Mouse (Mus musculus): ENCODE data around the gene Trim65.
"Not testable (repeated sequence)": the region's sequence is repeated elsewhere in the genome, so short reads cannot be mapped to it uniquely, and the experiment has no call there.

DNA sequence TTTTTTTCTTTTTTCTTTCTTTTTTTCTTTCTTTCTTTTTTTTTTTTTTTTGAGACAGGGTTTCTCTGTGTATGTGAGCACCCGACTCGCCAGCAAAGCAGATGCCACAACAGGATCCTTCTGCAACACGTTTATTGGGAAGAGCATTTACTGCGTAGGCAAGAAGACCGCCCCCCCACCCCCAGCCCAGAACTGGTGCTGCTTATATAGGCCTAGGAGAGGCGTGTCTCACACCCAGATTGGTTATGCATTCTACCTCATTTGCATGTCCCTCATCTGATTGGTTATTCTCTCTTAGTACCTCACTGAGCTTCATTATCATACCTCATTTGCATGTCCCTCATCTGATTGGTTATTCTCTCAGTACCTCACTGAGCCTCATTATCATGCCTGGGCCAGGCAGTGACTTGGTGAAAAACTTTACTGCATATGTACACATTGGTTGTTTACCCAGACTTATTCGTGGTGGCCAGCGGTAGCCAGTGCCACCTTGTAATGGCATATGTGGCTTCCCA, 9.1 kb downstream of the Trim65 start:
- TF ChIP-seq CTCF, POLR2A (IDR thresholded peaks at IDR 0.05; ENCODE audit: extremely low read depth, insufficient read depth, low read length): not testable (repeated sequence)
